Mouse (Mus musculus): Measurements from ENCODE around the gene Creb5.

Gene Creb5

GRCm38 (mm10) chr6:53545989-53546388 lies 258.9 kb downstream of the Creb5 start:
- DNase-seq (ENCODE audit: low read depth, low spot score) = no peak

- DNase-seq (ENCODE audit: low read depth, low spot score) = no peak
Observed at GRCm38 (mm10) chr6:53548236-53548635, 261.2 kb downstream of the Creb5 start.

- DNase-seq (ENCODE audit: low read depth, low spot score) = no peak
Observed at GRCm38 (mm10) chr6:53549409-53549808, 262.3 kb downstream of the Creb5 start.

DNA sequence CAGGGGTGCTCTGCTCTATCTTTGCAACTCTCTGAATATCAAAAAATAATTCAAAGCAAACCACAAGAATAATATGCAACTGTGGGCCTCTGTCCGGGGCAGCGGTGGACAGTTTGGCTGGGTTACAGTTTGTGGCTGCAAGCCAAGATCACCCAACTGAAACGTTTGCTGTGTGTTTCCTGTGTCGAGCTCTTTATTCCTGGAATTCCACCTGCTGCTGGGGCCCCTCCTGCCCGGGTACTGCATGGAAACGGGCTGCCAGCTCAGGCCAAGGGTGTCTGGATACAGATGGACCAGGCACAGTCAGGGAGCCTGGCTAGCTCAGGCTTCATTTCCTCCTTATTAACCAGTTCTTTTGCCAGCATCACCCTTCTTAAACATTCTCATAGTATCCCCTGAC lies 269.0 kb downstream of the Creb5 start:
- no peak for DNase-seq (ENCODE audit: low read depth, low spot score)

DNA sequence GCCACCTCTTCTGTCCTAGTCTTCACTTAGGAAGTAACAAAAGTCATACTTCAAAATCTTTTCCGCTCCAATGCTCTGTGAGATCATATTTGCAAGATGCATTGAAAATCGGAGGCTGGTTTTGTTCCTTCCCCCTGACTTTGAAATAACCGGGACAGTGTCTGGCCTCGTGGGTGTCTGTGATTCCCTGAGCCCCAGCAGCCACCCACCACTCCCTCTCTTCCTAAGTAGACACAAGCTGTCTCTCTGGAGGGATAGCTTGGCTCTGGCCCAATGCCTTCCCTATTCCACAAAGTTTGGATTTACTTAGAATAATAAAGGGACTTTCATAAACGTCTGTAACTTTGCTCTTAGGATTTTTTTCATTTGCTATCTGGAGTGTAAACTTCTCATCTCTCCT lies 273.9 kb downstream of the Creb5 start:
- no peak for DNase-seq (ENCODE audit: low read depth, low spot score)

- DNase-seq (ENCODE audit: low read depth, low spot score) = no peak
Observed at GRCm38 (mm10) chr6:53562586-53562985, 275.5 kb downstream of the Creb5 start.

GRCm38 (mm10) chr6:53563546-53564185 lies 276.6 kb downstream of the Creb5 start:
- DNase-seq (ENCODE audit: low read depth, low spot score) = no peak

DNA sequence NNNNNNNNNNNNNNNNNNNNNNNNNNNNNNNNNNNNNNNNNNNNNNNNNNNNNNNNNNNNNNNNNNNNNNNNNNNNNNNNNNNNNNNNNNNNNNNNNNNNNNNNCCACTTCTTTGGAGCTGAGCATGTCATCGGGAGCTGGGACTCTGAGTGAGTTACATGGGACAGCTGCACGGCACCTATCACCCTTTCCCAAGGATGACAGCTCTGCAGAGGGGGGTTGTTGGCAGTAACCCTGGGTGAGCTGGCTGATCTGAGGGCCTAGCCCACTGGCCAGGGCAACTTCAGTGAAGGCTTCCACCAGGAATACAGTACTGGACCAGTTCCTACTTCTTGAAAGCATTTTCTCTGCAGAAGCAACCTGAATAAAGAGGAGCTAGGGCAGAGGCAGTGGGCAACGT lies 282.4 kb downstream of the Creb5 start:
- no peak for DNase-seq (ENCODE audit: low read depth, low spot score)

DNA sequence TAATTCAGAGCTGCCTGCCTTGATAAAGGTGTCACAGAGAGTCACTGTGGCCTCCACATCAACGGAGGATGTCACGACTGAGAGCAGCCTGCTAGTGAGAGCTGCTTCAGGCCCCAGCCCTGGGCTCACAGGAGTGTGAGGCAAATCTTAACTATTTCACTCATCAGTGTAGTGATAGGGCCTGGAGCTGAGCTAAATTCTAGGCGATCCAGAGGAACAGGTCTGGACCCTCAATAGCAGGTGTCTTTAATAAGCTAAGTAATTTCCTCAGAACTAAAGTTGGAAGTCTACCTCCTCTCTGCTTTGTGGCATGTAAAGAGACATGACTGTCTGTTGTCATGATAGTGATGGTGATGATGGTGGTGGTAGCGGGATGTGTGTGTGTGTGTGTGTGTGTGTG lies 283.8 kb downstream of the Creb5 start:
- no peak for DNase-seq (ENCODE audit: low read depth, low spot score)

- DNase-seq (ENCODE audit: low read depth, low spot score) = no peak
Observed at GRCm38 (mm10) chr6:53571571-53572122, 284.6 kb downstream of the Creb5 start.

DNA sequence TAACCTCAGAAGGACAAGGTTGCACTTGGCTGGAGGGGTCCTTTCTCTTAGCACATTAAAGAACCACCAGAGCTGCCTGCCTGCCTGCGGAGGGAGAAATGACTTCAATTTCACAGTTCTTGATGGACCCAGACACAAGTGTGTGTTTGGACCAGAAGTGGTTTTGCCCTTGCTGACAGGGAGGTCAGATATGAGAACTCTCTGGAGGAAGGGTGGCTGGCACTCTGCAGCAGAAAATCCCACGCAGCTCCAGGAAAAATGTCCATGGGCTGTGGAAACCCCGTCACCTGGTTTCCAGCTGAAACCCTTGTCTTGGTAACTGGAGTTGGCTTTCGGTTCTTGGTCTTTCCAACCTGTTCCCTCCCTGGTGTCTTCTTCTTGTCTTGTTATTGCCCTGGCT lies 285.4 kb downstream of the Creb5 start:
- no peak for DNase-seq (ENCODE audit: low read depth, low spot score)

GRCm38 (mm10) chr6:53572979-53573710 lies 286.1 kb downstream of the Creb5 start:
- no peak for DNase-seq (ENCODE audit: low read depth, low spot score)

- no peak for DNase-seq (ENCODE audit: low read depth, low spot score)
Observed at GRCm38 (mm10) chr6:53573711-53574065, 286.6 kb downstream of the Creb5 start.

DNA sequence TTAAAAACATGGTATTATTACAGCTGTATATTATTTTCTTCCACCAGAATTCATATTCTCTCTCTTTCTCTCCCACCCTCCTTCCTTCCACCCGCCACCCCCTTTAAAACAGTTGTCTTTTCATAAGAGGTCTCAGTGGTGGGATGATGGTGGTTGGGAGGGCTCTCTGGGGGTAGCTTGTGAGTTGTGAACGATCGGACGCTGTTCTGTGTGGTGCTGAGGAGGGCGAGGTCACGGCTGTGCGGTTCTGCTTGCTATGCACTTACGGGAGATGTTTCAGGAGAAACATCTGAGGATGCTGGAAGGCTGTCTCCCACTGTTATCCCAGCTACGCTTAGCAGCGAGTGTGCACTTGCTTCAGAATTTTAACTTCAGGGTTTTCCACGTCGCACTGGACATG lies 287.0 kb downstream of the Creb5 start:
- no peak for DNase-seq (ENCODE audit: low read depth, low spot score)

- no peak for DNase-seq (ENCODE audit: low read depth, low spot score)
Observed at GRCm38 (mm10) chr6:53575191-53575590, 288.1 kb downstream of the Creb5 start.

GRCm38 (mm10) chr6:53575836-53576235 lies 288.8 kb downstream of the Creb5 start:
- no peak for DNase-seq (ENCODE audit: low read depth, low spot score)

GRCm38 (mm10) chr6:53576841-53577240 lies 289.8 kb downstream of the Creb5 start:
- no peak for DNase-seq (ENCODE audit: low read depth, low spot score)

DNA sequence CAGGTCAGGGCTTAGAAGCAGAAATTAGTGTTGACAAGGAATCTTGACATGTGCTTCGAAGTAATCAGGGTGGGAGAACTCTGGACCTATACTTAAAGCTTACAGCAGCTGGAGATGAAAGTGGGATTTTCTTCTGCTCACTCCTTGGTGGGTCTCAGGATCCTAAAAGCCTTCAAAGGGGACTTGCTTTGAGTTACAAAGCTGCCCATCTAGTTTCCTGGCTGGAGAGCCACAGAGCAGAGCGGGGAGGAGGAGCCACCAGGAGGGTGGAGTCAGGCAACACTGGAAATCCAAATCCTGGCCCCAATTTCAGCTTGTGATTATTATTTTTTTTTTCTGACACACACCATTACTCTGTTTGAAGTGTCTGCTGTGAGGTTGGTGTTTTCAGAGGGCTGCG lies 290.7 kb downstream of the Creb5 start:
- DNase-seq (ENCODE audit: low read depth, low spot score) = no peak

DNA sequence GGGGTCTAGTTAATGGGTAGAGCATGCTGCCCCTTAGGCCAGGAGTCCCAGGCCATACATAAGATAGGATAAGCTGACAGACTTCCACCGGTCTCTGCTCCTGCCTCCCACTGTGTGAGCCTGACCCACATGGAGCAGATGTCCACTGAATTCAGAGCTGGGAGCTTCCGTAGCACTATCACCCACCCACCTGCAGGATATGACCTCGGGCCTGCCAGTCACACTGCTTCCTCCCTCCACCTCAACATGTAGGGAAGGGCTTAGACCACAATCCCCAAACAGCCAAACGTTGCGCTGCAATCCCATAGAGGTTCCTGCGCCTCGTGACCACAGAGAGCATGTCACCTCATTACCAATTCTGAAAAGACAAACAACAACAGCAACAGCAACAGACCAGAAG lies 293.3 kb downstream of the Creb5 start:
- no peak for DNase-seq (ENCODE audit: low read depth, low spot score)

DNA sequence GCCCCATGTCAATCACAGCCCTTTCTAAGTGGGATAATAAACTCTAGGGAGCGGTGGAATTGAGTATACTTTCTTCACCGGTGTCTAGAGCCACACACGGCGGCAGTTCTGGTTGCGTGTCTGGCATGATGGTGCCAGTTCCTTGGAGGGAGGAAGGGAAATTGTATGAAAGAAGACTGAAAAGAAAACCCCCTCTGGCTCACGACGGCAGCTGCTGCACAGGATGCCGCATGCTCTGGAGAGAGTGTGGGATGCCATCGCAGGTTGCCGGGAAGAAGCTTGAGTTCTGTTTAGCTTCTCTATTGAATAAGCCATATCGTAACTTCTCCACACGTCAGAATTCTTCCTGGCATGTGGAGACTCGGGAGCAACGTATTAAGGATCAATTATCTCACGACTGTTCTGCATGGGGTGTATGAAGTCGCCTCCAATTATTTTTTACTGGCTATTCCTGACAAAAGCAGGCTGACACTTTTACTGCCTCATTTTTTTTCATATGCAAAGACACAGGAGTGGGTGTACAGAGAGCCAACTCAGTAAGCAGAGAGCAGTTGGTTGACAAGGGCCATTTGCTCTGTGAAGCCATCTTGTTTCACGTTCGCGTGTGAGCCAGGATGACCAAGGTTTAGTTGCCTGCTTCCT lies 296.3 kb downstream of the Creb5 start:
- no peak for DNase-seq (ENCODE audit: low read depth, low spot score)

GRCm38 (mm10) chr6:53584718-53585405 lies 297.8 kb downstream of the Creb5 start:
- DNase-seq (ENCODE audit: low read depth, low spot score) = no peak

- no peak for DNase-seq (ENCODE audit: low read depth, low spot score)
Observed at GRCm38 (mm10) chr6:53589746-53590145, 302.7 kb downstream of the Creb5 start.
